Mouse (Mus musculus) gastrocnemius, postnatal 36 days (tissue): Measurements from ENCODE around the gene Rnf34. TPM values are rescaled to one million over a fixed set of nuclear protein-coding genes. Genes with fewer than 3 reads are reported as not detected.
A peak's percentile ranks its signal among the peaks of the same experiment; 100 is the strongest.

Experiments used
- DNase-seq, 2 experiments: peaks; one replicate each; pipeline ENCODE4 v3.0.0; 2022
- intact Hi-C: fragments of 180-260 bp; cut with DNase I; formaldehyde crosslinking; loops from one replicate; pipeline ENCODE4 v1.15.1; 2025
- total RNA-seq, 2 experiments: library from RNA; stranded (reverse); gene quantifications; 2 replicates each; pipeline ENCODE4 v1.2.3; 2021

Rnf34 gene
- total RNA-seq, 2 experiments from 2014 or later = 16.2 to 19.4 TPM

DNA sequence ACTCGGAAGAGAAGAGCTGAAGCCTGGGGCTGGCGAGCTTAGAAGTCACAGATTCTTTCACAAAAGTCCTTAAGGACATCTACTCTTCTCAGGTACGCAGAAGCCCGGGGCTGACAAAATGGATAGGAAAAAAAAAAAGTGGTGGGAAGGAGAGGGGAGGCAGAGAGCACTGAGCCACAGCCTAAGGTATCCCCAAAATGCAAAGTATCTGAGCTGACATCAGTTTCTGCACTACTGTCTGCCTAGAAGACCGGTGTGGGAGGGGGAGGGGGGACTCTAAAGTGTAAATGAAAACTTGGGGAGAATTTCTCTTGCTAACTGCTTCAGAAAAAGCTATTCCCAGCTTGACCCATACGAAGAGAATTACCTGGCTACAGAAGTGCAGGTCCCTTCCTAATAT, 48.3 kb downstream of the Rnf34 start:
- no peak for DNase-seq
- intact Hi-C loops = no loop called here

DNA sequence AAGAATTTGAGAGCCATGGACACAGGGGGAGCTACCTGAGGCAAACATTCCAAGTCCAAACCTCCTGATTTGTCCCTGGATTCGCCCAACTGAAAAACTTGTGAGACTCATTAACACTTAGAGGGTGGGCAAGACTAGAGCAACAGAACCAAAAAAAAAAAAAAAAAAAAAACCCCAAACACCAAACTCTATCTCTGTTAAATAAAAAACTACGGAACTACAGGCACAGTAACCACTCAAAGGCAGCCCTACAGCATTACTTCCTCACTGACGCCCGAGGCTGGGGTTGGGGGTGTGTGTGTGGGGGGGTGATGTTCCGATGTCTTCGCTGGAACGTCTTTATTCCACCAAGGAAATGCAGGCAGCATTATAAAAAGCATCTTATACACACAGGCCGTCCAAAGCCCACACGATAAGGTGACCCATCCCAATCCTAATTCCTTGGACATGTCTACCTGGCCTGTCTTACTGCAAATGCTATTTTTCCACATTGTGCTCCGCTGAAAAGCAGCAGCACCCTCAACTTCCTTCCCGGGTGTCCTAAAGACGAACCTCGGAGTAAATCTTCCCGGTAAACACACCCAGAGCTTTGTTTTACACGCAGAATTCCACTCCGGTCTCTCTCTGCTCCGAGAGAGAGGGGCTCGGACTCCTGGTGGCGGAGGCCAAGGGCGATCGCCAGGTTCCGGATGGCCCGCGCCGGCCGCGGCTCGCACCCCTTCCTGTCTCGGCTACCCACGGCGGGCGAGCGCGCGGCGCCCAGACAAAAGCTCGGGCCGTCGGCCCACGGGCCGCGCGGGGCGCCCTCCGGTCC, 49.3 kb downstream of the Rnf34 start:
- DNase-seq = no peak
- intact Hi-C loops = no loop called here

DNA sequence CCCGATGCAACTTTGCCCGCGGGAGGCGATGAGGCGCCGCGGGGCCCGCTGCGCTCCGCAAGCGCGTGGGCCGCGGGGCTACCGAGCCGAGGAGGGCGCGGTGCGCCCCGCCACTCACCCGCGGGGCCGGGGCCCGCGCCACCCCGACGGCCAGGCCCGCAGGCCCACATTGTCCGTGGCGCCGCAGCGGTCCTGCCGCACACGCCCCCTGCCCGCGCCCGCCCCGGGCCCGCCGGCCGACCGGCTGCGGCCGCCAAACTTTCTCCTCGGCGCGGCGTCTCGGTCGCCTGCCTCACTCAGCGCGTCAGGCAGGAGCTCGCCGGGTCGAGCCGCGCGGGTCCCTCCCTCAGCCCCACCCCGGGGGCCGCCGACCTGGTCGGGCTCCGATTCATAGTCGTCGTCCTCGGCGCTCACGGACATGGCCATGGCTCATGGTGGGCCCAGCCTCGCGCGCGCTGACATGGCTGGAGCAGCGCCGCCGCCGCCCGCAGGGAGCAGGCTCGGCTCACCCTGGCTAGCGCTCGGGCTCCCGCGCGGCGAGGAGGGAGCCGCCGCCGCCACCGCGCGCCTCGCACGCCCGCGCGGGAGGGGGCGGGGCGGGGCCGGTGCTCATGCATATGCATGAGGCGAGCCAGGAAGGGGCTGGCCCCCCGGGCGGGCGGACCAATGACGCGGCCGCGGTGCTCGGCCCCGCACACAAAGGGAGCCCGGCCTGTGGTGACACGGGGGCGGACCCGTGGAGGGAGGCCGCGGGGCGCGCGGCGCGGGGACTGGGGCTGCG, 50.1 kb downstream of the Rnf34 start:
- DNase-seq = peak; percentile 71 to 83
- intact Hi-C loops = no loop called here

DNA sequence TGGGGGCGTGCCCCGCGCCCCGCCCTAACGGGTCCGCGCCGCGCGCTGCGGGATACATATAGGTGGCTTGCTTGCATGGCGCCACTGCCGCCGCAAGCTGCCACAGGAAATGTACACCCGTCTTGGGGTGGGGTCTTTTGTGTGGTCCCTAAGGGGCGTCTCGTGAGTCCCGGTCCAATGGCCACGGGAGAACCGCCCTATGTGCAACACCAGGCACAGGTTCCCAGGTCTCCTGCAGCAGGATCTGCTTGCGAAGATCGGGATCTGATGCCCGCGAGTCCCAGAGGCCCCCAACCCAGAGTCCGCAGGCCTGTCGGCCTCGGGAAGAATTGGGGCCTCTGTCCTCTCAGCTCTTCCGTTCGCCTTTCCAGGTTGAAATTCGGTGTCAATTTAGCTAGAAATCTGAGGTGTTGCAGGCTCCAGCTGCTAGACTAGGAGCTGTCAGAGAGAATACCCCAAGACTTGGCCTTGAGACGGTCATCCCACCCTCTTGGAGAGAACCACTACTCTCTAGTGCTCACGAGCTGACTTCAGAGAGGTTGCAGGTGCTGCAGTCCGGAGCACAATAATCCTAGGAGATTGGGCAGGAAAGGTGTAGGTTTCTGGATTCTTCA, 50.8 kb downstream of the Rnf34 start:
- DNase-seq = no peak
- intact Hi-C loops = no loop called here

- DNase-seq = no peak
- intact Hi-C loops = no loop called here
These were observed 51.3 kb downstream of the Rnf34 start for GRCm38 (mm10) chr5:122901179-122901578.

GRCm38 (mm10) chr5:122901666-122902065, 51.8 kb downstream of the Rnf34 start:
- intact Hi-C loops = no loop called here
- no peak for DNase-seq

- intact Hi-C loops = no loop called here
- DNase-seq = no peak
These were observed 52.4 kb downstream of the Rnf34 start for GRCm38 (mm10) chr5:122902228-122902627.

GRCm38 (mm10) chr5:122903165-122903564, 53.3 kb downstream of the Rnf34 start:
- DNase-seq = no peak
- intact Hi-C loops = no loop called here

DNA sequence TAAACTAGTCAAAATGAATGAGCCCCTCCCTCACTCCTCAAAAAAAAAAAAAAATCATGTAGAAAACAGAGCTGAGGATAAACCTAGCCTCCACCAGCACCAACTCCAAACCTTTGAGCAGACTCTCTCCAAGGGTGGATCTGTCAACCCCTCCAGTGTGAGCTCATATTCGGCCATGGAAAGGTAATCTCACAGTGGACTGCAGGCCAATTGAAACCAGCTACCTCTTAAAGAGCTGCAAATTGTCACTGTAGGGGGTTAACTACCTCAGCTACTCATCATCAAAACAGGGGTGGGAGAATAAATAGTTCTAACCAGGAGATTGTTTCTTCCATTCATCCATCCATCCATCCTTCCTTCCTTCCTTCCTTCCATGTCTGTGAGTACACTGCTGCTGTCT, 57.3 kb downstream of the Rnf34 start:
- intact Hi-C loops = no loop called here
- no peak for DNase-seq

GRCm38 (mm10) chr5:122908001-122908400, 58.2 kb downstream of the Rnf34 start:
- no peak for DNase-seq
- intact Hi-C loops = no loop called here

DNA sequence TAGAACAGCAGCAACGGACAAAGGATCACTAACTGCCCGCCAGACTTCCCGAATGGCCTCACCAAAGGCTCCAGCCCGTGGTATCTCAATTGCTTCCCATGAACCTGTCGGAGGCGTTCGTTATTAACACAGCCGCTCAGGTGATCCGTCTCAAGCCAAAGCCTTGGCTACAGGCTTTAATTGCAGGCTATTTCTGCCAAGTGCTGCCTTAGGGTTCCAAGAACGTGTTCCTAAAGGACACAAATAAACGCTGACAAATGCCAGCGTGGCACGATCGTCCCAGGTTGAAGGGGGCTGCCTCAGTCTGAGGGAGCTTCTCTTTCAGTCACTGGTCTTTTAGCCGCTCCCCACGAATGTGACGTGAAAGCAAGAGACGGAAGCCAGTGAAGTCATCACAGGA, 59.6 kb downstream of the Rnf34 start:
- no peak for DNase-seq
- intact Hi-C loops = no loop called here

- intact Hi-C loops = no loop called here
- no peak for DNase-seq
These were observed 63.0 kb downstream of the Rnf34 start for GRCm38 (mm10) chr5:122912863-122913262.

DNA sequence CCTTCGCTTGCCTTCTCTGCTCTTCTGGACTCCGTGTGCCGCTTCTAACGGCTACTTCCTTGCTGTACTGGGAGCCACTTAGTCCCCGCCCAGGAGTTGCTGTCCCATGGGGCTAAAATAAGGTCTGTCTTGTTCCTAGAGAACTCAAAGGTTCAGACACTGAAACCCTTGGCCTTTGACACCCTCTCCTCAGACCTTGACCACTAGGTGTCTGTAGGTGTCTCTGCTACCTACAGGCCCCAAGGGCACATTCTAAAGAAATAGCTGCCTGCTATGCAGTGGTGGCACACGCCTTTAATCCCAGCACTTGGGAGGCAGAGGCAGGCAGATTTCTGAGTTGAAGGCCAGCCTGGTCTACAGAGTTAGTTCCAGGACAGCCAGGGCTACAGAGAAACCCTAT, 66.3 kb downstream of the Rnf34 start:
- intact Hi-C loops = no loop called here

GRCm38 (mm10) chr5:122917982-122918711, 68.3 kb downstream of the Rnf34 start:
- intact Hi-C loops = no loop called here

More for the DNA sequence above, 66.3 kb downstream of the Rnf34 start:
- no peak for DNase-seq

GRCm38 (mm10) chr5:122920557-122920956, 70.7 kb downstream of the Rnf34 start:
- intact Hi-C loops = no loop called here
- no peak for DNase-seq

More at GRCm38 (mm10) chr5:122917982-122918711, 68.3 kb downstream of the Rnf34 start:
- no peak for DNase-seq

Other genes starting within 250 kb of the Rnf34 start
- 1 to 10 TPM; 2.5 to 5.3 TPM for gene Ift81, start 235.5 kb upstream of the Rnf34 start, total RNA-seq
- gene P2rx7, start 206.1 kb upstream of the Rnf34 start, total RNA-seq = 1 to 10 TPM; 1.3 to 1.9 TPM
- 1 to 10 TPM; 2.8 to 4.4 TPM for gene P2rx4, start 142.5 kb upstream of the Rnf34 start, total RNA-seq
- gene Camkk2, start 70.6 kb upstream of the Rnf34 start, total RNA-seq = 1 to 10 TPM; 5.1 to 5.2 TPM
- 100 to 1,000 TPM; 289 to 361 TPM for gene Anapc5, start 28.7 kb upstream of the Rnf34 start, total RNA-seq
- 10 to 100 TPM; 10.0 to 11.2 TPM for gene Kdm2b, start 139.8 kb downstream of the Rnf34 start, total RNA-seq
- 10 to 100 TPM; 35.9 to 39.1 TPM for gene Orai1, start 165.0 kb downstream of the Rnf34 start, total RNA-seq
- not detected for gene Morn3, start 197.0 kb downstream of the Rnf34 start, total RNA-seq
- 10 to 100 TPM; 18.9 to 19.0 TPM for gene Tmem120b, start 218.4 kb downstream of the Rnf34 start, total RNA-seq